Mouse (Mus musculus) ES-E14 (cell line): ENCODE results near the gene Pde7b.

Experiments
- CHD2 ChIP-seq: IDR thresholded peaks from 2 replicates; pipeline ENCODE4 v1.6.1; 2014; ENCODE audit warnings: mild to moderate bottlenecking, low read depth, low read length, inconsistent platforms
- MAFK ChIP-seq: IDR thresholded peaks from 2 replicates; pipeline ENCODE4 v1.6.1; 2014; ENCODE audit warnings: mild to moderate bottlenecking, low read depth, low read length, inconsistent platforms; ENCODE audit not compliant: insufficient read depth

DNA sequence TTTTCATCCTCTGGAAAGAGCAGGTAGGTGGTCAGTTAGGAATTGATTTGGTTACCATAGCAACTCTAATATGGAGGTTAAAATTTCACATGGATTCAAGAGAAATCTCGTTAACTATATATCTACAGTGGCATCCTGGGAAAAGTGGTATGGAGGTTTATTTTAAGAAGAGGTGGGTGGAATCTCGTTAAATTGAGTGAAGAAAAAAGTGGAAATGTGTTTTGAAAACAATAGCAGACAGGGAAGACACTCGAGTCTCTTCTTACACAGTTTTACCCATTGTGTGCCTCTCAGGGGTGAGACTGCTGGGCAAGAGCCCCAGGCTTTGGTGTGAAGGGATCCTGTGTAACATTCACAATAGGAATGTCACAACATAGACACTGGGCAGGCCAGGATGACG, 56.3 kb downstream of the Pde7b start:
- TF ChIP-seq MAFK (no peak), CHD2 (no peak)
